Mouse (Mus musculus): ENCODE data around the gene Tubg1. TPM values are rescaled to one million over a fixed set of nuclear protein-coding genes. Genes with fewer than 3 reads are reported as not detected.

Tubg1 gene
- polyA plus RNA-seq, 1 experiment = 87.5 TPM

GRCm38 (mm10) chr11:101133037-101133436, 13.3 kb downstream of the Tubg1 start:
- Histone ChIP-seq H3K79me2 (ENCODE audit: control insufficient read depth, insufficient read depth) (no peaks in the 10 kb centered on the region), H3K4me3 (no peak overlapping the region), H3K4me2 (ENCODE audit: low read depth) (no peak overlapping the region), H3K36me3 (ENCODE audit: control insufficient read depth, insufficient read depth) (no peaks in the 10 kb centered on the region), H3ac (ENCODE audit: control insufficient read depth, insufficient read length) (no peak overlapping the region), H3K27me3 (ENCODE audit: control insufficient read depth, insufficient read depth, insufficient read length) (no peaks in the 10 kb centered on the region)
- TF ChIP-seq MAX (IDR thresholded peaks at IDR 0.05; ENCODE audit: low read depth) (no peak), REST (IDR thresholded peaks at IDR 0.05; ENCODE audit: insufficient read depth, insufficient read length) (no peak), E2F4 (IDR thresholded peaks at IDR 0.05; ENCODE audit: insufficient read depth) (no peak), USF1 (IDR thresholded peaks at IDR 0.05; ENCODE audit: low read depth) (no peak), MYOD1 (IDR thresholded peaks at IDR 0.05; ENCODE audit: control insufficient read depth in 1 of 3, insufficient read length in 2 of 3, low read depth in 2 of 3) (no peak), MYOG (IDR thresholded peaks at IDR 0.05; ENCODE audit: control insufficient read depth in 1 of 3, insufficient read depth in 1 of 3, insufficient read length in 2 of 3, low read depth in 2 of 3) (no peak), POLR2AphosphoS2 (IDR thresholded peaks at IDR 0.05; ENCODE audit: insufficient read length, low read depth) (no peak), SRF (IDR thresholded peaks at IDR 0.05; ENCODE audit: control insufficient read depth, insufficient read length, low read depth) (no peak), TCF3 (IDR thresholded peaks at IDR 0.05; ENCODE audit: insufficient read length, low read depth) (no peak), POLR2A (IDR thresholded peaks at IDR 0.05; ENCODE audit: insufficient read length, low read depth) (no peak), CEBPB (IDR thresholded peaks at IDR 0.05; ENCODE audit: insufficient read depth, poor library complexity, severe bottlenecking) (no peak), TCF12 (IDR thresholded peaks at IDR 0.05; ENCODE audit: insufficient read depth, poor library complexity, severe bottlenecking) (no peak)

DNA sequence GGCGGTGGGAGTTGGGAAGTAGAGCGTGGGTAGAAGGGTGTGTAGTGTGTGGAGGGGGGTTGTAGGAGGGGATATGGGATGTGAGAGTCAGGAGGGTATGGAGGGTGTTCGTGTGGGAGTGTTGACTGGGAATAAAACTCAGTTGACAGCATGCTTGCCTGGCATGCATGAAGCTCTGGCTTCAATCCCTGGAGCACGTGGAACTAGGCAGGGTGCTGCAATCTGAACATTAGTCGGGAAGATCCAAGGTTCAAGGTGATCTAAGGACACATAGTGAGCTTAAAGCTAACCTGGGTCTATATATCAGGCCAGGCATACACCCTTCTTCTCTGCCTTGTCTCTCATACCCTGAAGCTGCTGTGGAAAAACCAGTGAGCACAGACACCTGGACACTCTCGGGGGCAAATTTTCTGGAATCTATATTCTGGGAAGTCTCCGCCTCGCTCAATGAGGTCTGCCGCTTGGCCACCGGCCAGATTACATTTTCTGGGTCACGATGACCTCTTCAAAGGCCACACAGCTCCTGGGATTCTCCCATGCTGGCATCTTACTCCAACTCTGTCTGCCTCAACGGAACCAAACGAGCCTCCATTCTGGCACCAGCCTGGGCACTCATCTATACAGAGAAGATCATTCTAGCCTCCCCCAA, 14.6 kb downstream of the Tubg1 start:
- Histone ChIP-seq H3ac (ENCODE audit: control insufficient read depth, insufficient read length) (no peak overlapping the region), H3K79me2 (ENCODE audit: control insufficient read depth, insufficient read depth) (no peaks in the 10 kb centered on the region), H3K4me3 (no peak overlapping the region), H3K36me3 (ENCODE audit: control insufficient read depth, insufficient read depth) (no peaks in the 10 kb centered on the region), H3K4me2 (ENCODE audit: low read depth) (no peak overlapping the region), H3K27me3 (ENCODE audit: control insufficient read depth, insufficient read depth, insufficient read length) (no peaks in the 10 kb centered on the region)
- no peak for TF ChIP-seq SRF (IDR thresholded peaks at IDR 0.05; ENCODE audit: control insufficient read depth, insufficient read length, low read depth)

DNA sequence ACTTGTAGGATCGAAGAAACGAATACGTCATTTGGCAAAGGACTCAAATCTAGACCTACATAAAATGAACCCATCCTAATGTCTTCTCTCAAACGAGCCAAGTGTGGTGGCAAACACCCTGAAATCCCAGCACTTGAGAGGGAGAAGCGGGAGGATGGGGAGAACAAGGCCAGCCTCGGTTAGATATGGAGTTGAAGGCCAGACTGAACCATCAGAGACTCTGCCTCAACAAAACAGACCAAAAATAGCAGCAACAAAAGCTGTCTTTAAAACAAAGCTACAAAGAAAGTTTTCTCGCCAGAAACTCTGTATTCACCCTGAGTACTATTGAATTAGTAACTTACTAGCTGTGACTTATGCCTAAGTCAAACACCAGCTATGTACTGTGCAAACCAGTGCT, 17.3 kb downstream of the Tubg1 start:
- H3ac ChIP-seq (ENCODE audit: control insufficient read depth, insufficient read length) = no peak overlapping the region
- no peak for TF ChIP-seq MAX (IDR thresholded peaks at IDR 0.05; ENCODE audit: low read depth)
- no peak for TF ChIP-seq SRF (IDR thresholded peaks at IDR 0.05; ENCODE audit: control insufficient read depth, insufficient read length, low read depth)
- TF ChIP-seq USF1 (IDR thresholded peaks at IDR 0.05; ENCODE audit: low read depth) = no peak
- no peak for TF ChIP-seq TCF12 (IDR thresholded peaks at IDR 0.05; ENCODE audit: insufficient read depth, poor library complexity, severe bottlenecking)
- no peak for TF ChIP-seq REST (IDR thresholded peaks at IDR 0.05; ENCODE audit: insufficient read depth, insufficient read length)
- TF ChIP-seq CEBPB (IDR thresholded peaks at IDR 0.05; ENCODE audit: insufficient read depth, poor library complexity, severe bottlenecking) = no peak
- no peak for TF ChIP-seq MYOD1 (IDR thresholded peaks at IDR 0.05; ENCODE audit: control insufficient read depth in 1 of 3, insufficient read length in 2 of 3, low read depth in 2 of 3)
- TF ChIP-seq MYOG (IDR thresholded peaks at IDR 0.05; ENCODE audit: control insufficient read depth in 1 of 3, insufficient read depth in 1 of 3, insufficient read length in 2 of 3, low read depth in 2 of 3) = no peak
- no peak for TF ChIP-seq TCF3 (IDR thresholded peaks at IDR 0.05; ENCODE audit: insufficient read length, low read depth)
- no peak for TF ChIP-seq POLR2AphosphoS2 (IDR thresholded peaks at IDR 0.05; ENCODE audit: insufficient read length, low read depth)
- TF ChIP-seq POLR2A (IDR thresholded peaks at IDR 0.05; ENCODE audit: insufficient read length, low read depth) = no peak
- no peak for TF ChIP-seq E2F4 (IDR thresholded peaks at IDR 0.05; ENCODE audit: insufficient read depth)
- no peaks in the 10 kb centered on the region for H3K27me3 ChIP-seq (ENCODE audit: control insufficient read depth, insufficient read depth, insufficient read length)
- H3K4me2 ChIP-seq (ENCODE audit: low read depth) = no peak overlapping the region
- H3K4me3 ChIP-seq = no peak overlapping the region
- no peaks in the 10 kb centered on the region for H3K79me2 ChIP-seq (ENCODE audit: control insufficient read depth, insufficient read depth)
- no peaks in the 10 kb centered on the region for H3K36me3 ChIP-seq (ENCODE audit: control insufficient read depth, insufficient read depth)

DNA sequence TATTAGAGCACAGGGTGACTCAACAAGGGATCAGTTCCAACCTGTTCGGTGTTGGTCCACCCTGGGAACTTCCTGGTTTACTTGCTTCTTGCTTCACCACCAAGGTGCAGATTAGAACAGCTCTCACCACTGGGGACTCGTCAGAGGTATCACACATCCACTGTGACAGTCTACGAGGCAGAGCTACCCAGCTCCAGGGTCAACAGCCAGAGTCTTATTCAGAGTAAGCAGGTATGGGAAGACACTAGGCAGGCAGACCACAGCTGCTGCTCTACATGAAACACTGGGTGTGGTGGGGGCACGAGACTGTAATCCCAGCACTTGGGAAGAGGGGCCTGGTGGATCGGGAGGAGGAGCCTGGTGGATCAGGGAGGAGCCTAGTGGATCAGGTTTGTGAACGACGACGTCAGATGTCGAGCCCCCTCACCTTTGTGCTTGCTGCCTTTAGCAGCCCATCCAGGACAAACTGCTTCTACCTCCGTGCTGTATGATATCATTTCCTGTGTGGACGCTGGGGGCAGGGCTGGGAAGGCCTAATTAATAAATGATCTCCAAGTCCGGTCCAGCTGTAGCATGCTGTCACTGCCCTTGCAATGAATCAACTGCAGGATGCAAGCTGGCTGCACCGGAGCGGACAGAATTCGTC, 18.9 kb downstream of the Tubg1 start:
- no peak overlapping the region for H3K4me3 ChIP-seq
- no peaks in the 10 kb centered on the region for H3K79me2 ChIP-seq (ENCODE audit: control insufficient read depth, insufficient read depth)
- no peaks in the 10 kb centered on the region for H3K36me3 ChIP-seq (ENCODE audit: control insufficient read depth, insufficient read depth)
- peak overlapping the region; percentile 4 for H3K4me2 ChIP-seq (ENCODE audit: low read depth)
- H3K27me3 ChIP-seq (ENCODE audit: control insufficient read depth, insufficient read depth, insufficient read length) = no peaks in the 10 kb centered on the region
- no peak overlapping the region for H3ac ChIP-seq (ENCODE audit: control insufficient read depth, insufficient read length)
- no peak for TF ChIP-seq REST (IDR thresholded peaks at IDR 0.05; ENCODE audit: insufficient read depth, insufficient read length)
- no peak for TF ChIP-seq TCF12 (IDR thresholded peaks at IDR 0.05; ENCODE audit: insufficient read depth, poor library complexity, severe bottlenecking)

- no peaks in the 10 kb centered on the region for H3K27me3 ChIP-seq (ENCODE audit: control insufficient read depth, insufficient read depth, insufficient read length)
- no peaks in the 10 kb centered on the region for H3K36me3 ChIP-seq (ENCODE audit: control insufficient read depth, insufficient read depth)
- TF ChIP-seq MAX (IDR thresholded peaks at IDR 0.05; ENCODE audit: low read depth) = no peak
- TF ChIP-seq USF1 (IDR thresholded peaks at IDR 0.05; ENCODE audit: low read depth) = no peak
- TF ChIP-seq TCF12 (IDR thresholded peaks at IDR 0.05; ENCODE audit: insufficient read depth, poor library complexity, severe bottlenecking) = no peak
- no peak for TF ChIP-seq MYOG (IDR thresholded peaks at IDR 0.05; ENCODE audit: control insufficient read depth in 1 of 3, insufficient read depth in 1 of 3, insufficient read length in 2 of 3, low read depth in 2 of 3)
- TF ChIP-seq SRF (IDR thresholded peaks at IDR 0.05; ENCODE audit: control insufficient read depth, insufficient read length, low read depth) = no peak
- TF ChIP-seq TCF3 (IDR thresholded peaks at IDR 0.05; ENCODE audit: insufficient read length, low read depth) = no peak
- no peak for TF ChIP-seq CEBPB (IDR thresholded peaks at IDR 0.05; ENCODE audit: insufficient read depth, poor library complexity, severe bottlenecking)
- no peak for TF ChIP-seq MYOD1 (IDR thresholded peaks at IDR 0.05; ENCODE audit: control insufficient read depth in 1 of 3, insufficient read length in 2 of 3, low read depth in 2 of 3)
- TF ChIP-seq POLR2A (IDR thresholded peaks at IDR 0.05; ENCODE audit: insufficient read length, low read depth) = no peak
- TF ChIP-seq REST (IDR thresholded peaks at IDR 0.05; ENCODE audit: insufficient read depth, insufficient read length) = no peak
- no peak for TF ChIP-seq E2F4 (IDR thresholded peaks at IDR 0.05; ENCODE audit: insufficient read depth)
- TF ChIP-seq POLR2AphosphoS2 (IDR thresholded peaks at IDR 0.05; ENCODE audit: insufficient read length, low read depth) = no peak
- H3K4me3 ChIP-seq = no peak overlapping the region
- no peak overlapping the region for H3K4me2 ChIP-seq (ENCODE audit: low read depth)
- no peaks in the 10 kb centered on the region for H3K79me2 ChIP-seq (ENCODE audit: control insufficient read depth, insufficient read depth)
- H3ac ChIP-seq (ENCODE audit: control insufficient read depth, insufficient read length) = no peak overlapping the region
These were observed 20.6 kb downstream of the Tubg1 start for GRCm38 (mm10) chr11:101140164-101140819.
